Mouse (Mus musculus): ENCODE measurements around the gene 4930474N05Rik.

4930474N05Rik gene

GRCm38 (mm10) chr14:36094617-36095016, at the start of gene 4930474N05Rik:
4930474N05Rik (plus strand) TSS chr14:36094917.
- DNase-seq (ENCODE audit: low read depth), result no peak

GRCm38 (mm10) chr14:36048746-36049391, 45.8 kb upstream of the 4930474N05Rik start:
- DNase-seq (ENCODE audit: low read depth), result no peak

GRCm38 (mm10) chr14:36053281-36053680, 41.4 kb upstream of the 4930474N05Rik start:
- no peak for DNase-seq (ENCODE audit: low read depth)

GRCm38 (mm10) chr14:36098528-36098927, 3.8 kb downstream of the 4930474N05Rik start:
- no peak for DNase-seq (ENCODE audit: low read depth)

GRCm38 (mm10) chr14:36099647-36100046, 4.9 kb downstream of the 4930474N05Rik start:
- no peak for DNase-seq (ENCODE audit: low read depth)

GRCm38 (mm10) chr14:36100731-36101130, 6.0 kb downstream of the 4930474N05Rik start:
- no peak for DNase-seq (ENCODE audit: low read depth)

- no peak for DNase-seq (ENCODE audit: low read depth)
Measured at GRCm38 (mm10) chr14:36114481-36114880, 19.8 kb downstream of the 4930474N05Rik start.

GRCm38 (mm10) chr14:36123775-36124335, 29.1 kb downstream of the 4930474N05Rik start:
- DNase-seq (ENCODE audit: low read depth), result no peak

- no peak for DNase-seq (ENCODE audit: low read depth)
Measured at GRCm38 (mm10) chr14:36135749-36136148, 41.0 kb downstream of the 4930474N05Rik start.

GRCm38 (mm10) chr14:36137696-36138095, 43.0 kb downstream of the 4930474N05Rik start:
- DNase-seq (ENCODE audit: low read depth), result no peak

GRCm38 (mm10) chr14:36145261-36145660, 50.5 kb downstream of the 4930474N05Rik start:
- DNase-seq (ENCODE audit: low read depth), result no peak
